Mouse (Mus musculus): ENCODE measurements around the gene Prl3c1.
"Not testable (repeated sequence)": the region's sequence is repeated elsewhere in the genome, so short reads cannot be mapped to it uniquely, and the experiment has no call there.

Gene Prl3c1

GRCm38 (mm10) chr13:27196359-27196758 lies at the start of gene Prl3c1:
Gene Prl3c1 (plus strand): TSS chr13:27196659.
- DNase-seq, result no peak

GRCm38 (mm10) chr13:27148264-27148663 lies 48.2 kb upstream of the Prl3c1 start:
- DNase-seq, result no peak

GRCm38 (mm10) chr13:27156490-27156889 lies 40.0 kb upstream of the Prl3c1 start, which contains the start of gene Prl3d3:
Gene Prl3d3 (plus strand): TSS chr13:27156790.
- DNase-seq, result not testable (repeated sequence)

GRCm38 (mm10) chr13:27241547-27241946 lies 45.1 kb downstream of the Prl3c1 start, which contains the start of gene Prl3b1:
Gene Prl3b1 (plus strand): TSS chr13:27241847.
- no peak for DNase-seq

Measured in layer of hippocampus, adult 9-11 months (tissue).